Mouse (Mus musculus) embryonic fibroblast, embryonic 13.5 days (primary cell): ENCODE data around the gene Fam98b.

ENCODE experiments used
- CTCF ChIP-seq: IDR thresholded peaks from 2 replicates; pipeline ENCODE4 v1.5.1; 2011; ENCODE audit warnings: mild to moderate bottlenecking, control low read depth, low read length, moderate library complexity, borderline replicate concordance; ENCODE audit not compliant: insufficient read depth
- POLR2A ChIP-seq: IDR thresholded peaks from 2 replicates; pipeline ENCODE4 v1.6.1; 2011; ENCODE audit warnings: low read depth, mild to moderate bottlenecking, control low read depth, low read length, moderate library complexity

GRCm38 (mm10) chr2:117257617-117258016, 8.1 kb downstream of the Fam98b start:
- TF ChIP-seq CTCF (no peak), POLR2A (no peak)
